Mouse (Mus musculus) left cerebral cortex, adult 2 months (tissue): ENCODE measurements around the gene Rbm28. TPM values are rescaled to one million over a fixed set of nuclear protein-coding genes. Genes with fewer than 3 reads are reported as not detected.

Source experiments
- DNase-seq, 2 experiments: peaks; one replicate each; pipeline ENCODE4 v3.0.0; 2021 to 2022; ENCODE audit warnings: low spot score in 2 of 2, mixed read lengths in 1 of 2; ENCODE audit errors: extremely low spot score in 1 of 2
- H3K27ac ChIP-seq: fragments of 200-600 bp; 2 replicates; pipeline ENCODE4 v1.8.1; 2022
- H3K4me3 ChIP-seq: fragments of 200-600 bp; 2 replicates; pipeline ENCODE4 v1.8.1; 2022
- CTCF ChIP-seq: fragments of 200-600 bp; IDR thresholded peaks from 2 replicates; pipeline ENCODE4 v1.8.1; 2022; ENCODE audit warnings: antibody characterized with exemption, mild to moderate bottlenecking, moderate library complexity
- intact Hi-C: fragments of 180-260 bp; cut with DNase I; formaldehyde crosslinking; loops from one replicate; pipeline ENCODE4 v1.15.1; 2025
- long read RNA-seq, 2 experiments: library from polyadenylated mRNA; stranded (forward); transcript quantifications; one replicate each; pipeline ENCODE4 v2.0.0; 2021; ENCODE audit warnings: borderline mapping rate in 2 of 2
- total RNA-seq, 2 experiments: library from RNA; stranded (reverse); gene quantifications; 2 replicates each; pipeline ENCODE4 v1.2.3; 2021

Gene Rbm28
- 10 to 100 TPM; 51.0 to 52.3 TPM for total RNA-seq
- long read RNA-seq, experiment 1, full-length matches to known transcripts: 20 of 40 reads
- long read RNA-seq, experiment 1, partial matches to known transcripts: 1 of 40 reads
- long read RNA-seq, experiment 1, other reads (novel, unspliced or antisense): 19 of 40 reads
- long read RNA-seq, experiment 2, full-length matches to known transcripts: 12 of 33 reads
- long read RNA-seq, experiment 2, partial matches to known transcripts: 5 of 33 reads
- long read RNA-seq, experiment 2, other reads (novel, unspliced or antisense): 16 of 33 reads

GRCm38 (mm10) chr6:29164314-29165244 lies at the start of gene Rbm28:
Gene Rbm28 (minus strand): TSS chr6:29165006.
- Histone ChIP-seq H3K27ac (peak within 1 kb of the TSS; percentile 79; the same call in 1 of the 2 replicates), H3K4me3 (peak within 1 kb of the TSS; percentile 85)
- intact Hi-C loops: loop anchor here (1.0 kb wide), 1 partner anchor 184 kb away; the partner anchor contains the start of gene Calu
- peak; percentile 85 to 90 for DNase-seq
- TF ChIP-seq CTCF: peak; percentile 1; the same call in 1 of the 2 replicates

- intact Hi-C loops: no loop called here
- no peak overlapping the region; the same call in 1 of the 2 replicates for H3K27ac ChIP-seq
Measured at GRCm38 (mm10) chr6:29214245-29214644, 49.4 kb upstream of the Rbm28 start.

GRCm38 (mm10) chr6:29213436-29213835 lies 48.6 kb upstream of the Rbm28 start:
- Histone ChIP-seq H3K27ac (no peak overlapping the region), H3K4me3 (no peak overlapping the region)
- TF ChIP-seq CTCF: no peak
- intact Hi-C loops: loop anchor here (2.0 kb wide), 1 partner anchor 59 kb away; the partner anchor contains the start of gene Hilpda
- DNase-seq: no peak

More at GRCm38 (mm10) chr6:29214245-29214644, 49.4 kb upstream of the Rbm28 start:
- no peak for DNase-seq
- no peak overlapping the region for H3K4me3 ChIP-seq
- no peak; the same call in 1 of the 2 replicates for TF ChIP-seq CTCF

- peak overlapping the region; percentile 92 for H3K27ac ChIP-seq
- no peak; the same call in 1 of the 2 replicates for TF ChIP-seq CTCF
- peak overlapping the region; percentile 67 for H3K4me3 ChIP-seq
- intact Hi-C loops: loop anchor here (2.0 kb wide), 1 partner anchor 61 kb away; the partner anchor contains the start of gene Hilpda
- peak; percentile 74 to 79 for DNase-seq
Measured at GRCm38 (mm10) chr6:29211806-29212492, 47.1 kb upstream of the Rbm28 start.

GRCm38 (mm10) chr6:29211146-29211545 lies 46.3 kb upstream of the Rbm28 start:
- peak overlapping the region; percentile 92 for H3K27ac ChIP-seq
- DNase-seq: no peak
- H3K4me3 ChIP-seq: peak overlapping the region; percentile 67
- no peak; the same call in 1 of the 2 replicates for TF ChIP-seq CTCF
- intact Hi-C loops: no loop called here

GRCm38 (mm10) chr6:29210231-29210936 lies 45.6 kb upstream of the Rbm28 start:
- no peak for DNase-seq
- no peak for TF ChIP-seq CTCF
- intact Hi-C loops: no loop called here
- no peak overlapping the region for H3K27ac ChIP-seq
- no peak overlapping the region for H3K4me3 ChIP-seq

GRCm38 (mm10) chr6:29208178-29208577 lies 43.4 kb upstream of the Rbm28 start:
- TF ChIP-seq CTCF: no peak
- Histone ChIP-seq H3K4me3 (no peak overlapping the region), H3K27ac (no peak overlapping the region)
- intact Hi-C loops: no loop called here
- peak in 1 of 2 experiments; percentile 5 for DNase-seq

- intact Hi-C loops: no loop called here
- H3K4me3 ChIP-seq: no peak overlapping the region
- no peak for TF ChIP-seq CTCF
- H3K27ac ChIP-seq: no peak overlapping the region
- DNase-seq: no peak
Measured at GRCm38 (mm10) chr6:29207017-29207416, 42.2 kb upstream of the Rbm28 start.

- intact Hi-C loops: no loop called here
- DNase-seq: no peak
- Histone ChIP-seq H3K27ac (no peak overlapping the region), H3K4me3 (no peak overlapping the region)
- no peak for TF ChIP-seq CTCF
Measured at GRCm38 (mm10) chr6:29206006-29206405, 41.2 kb upstream of the Rbm28 start.

GRCm38 (mm10) chr6:29204932-29205614 lies 40.3 kb upstream of the Rbm28 start:
- no peak overlapping the region for H3K4me3 ChIP-seq
- no peak overlapping the region for H3K27ac ChIP-seq
- peak; percentile 89 for TF ChIP-seq CTCF
- peak in 1 of 2 experiments; percentile 42 for DNase-seq
- intact Hi-C loops: loop anchor here (1.0 to 2.0 kb wide), 2 partner anchors 36 to 74 kb away; partner anchors contain the start of gene Fam71f2
